Mouse (Mus musculus) lung, adult 18-20 months (tissue): Measurements from ENCODE around the gene Cnih1.
"Not testable (repeated sequence)": the region's sequence is repeated elsewhere in the genome, so short reads cannot be mapped to it uniquely, and the experiment has no call there.

Experiments
- DNase-seq, 2 experiments: peaks; one replicate each; pipeline ENCODE4 v3.0.0; 2022; ENCODE audit warnings: mixed read lengths in 2 of 2

The Cnih1 gene

GRCm38 (mm10) chr14:46787787-46788504, at the start of gene Cnih1:
Cnih1 (minus strand) TSS chr14:46788411.
- DNase-seq, result peak; percentile 88 to 91

DNA sequence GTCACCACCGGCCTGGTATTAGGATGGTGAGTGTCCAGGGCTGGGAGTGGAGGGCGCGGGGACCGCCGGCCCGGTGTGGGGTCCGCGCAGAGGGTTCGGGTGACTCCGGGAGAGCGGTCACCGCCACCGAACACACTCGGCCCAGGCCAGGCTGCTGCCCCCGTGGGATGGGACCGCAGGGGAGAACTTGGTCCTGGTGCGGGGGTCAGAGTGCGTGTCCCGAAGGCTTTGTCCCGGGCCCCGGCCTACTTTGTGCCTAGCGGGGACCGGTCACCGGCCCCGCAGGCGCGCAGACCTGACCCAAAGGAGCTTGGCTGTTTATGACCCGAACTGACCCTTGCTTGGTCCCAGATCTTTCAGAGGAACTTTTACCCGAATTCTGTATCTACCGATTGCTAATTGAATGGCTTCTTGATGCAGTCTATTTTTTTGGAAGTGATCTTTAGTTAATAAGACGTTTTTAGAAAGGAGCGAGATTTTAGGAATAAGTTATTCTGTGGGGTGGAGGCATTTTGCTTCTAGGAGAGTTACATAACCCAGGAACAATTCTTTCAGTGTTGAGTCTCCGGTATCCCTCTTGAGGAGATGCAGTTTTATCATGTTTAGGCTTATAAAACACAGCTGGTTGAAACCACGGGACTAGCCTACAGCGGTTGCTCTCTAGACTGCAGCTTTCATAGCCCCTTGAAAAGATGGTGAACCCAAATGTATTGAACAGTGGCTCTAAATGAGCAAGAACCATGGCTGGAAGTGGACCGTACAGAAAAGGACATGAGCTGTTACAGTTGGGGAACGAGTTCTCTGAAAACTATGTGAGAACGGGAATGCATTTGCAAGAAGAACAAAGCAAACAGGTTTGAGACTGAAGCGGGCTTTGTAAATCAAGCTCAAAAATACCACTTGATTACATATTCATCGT, 44.4 kb upstream of the Cnih1 start:
- DNase-seq, result no peak

DNA sequence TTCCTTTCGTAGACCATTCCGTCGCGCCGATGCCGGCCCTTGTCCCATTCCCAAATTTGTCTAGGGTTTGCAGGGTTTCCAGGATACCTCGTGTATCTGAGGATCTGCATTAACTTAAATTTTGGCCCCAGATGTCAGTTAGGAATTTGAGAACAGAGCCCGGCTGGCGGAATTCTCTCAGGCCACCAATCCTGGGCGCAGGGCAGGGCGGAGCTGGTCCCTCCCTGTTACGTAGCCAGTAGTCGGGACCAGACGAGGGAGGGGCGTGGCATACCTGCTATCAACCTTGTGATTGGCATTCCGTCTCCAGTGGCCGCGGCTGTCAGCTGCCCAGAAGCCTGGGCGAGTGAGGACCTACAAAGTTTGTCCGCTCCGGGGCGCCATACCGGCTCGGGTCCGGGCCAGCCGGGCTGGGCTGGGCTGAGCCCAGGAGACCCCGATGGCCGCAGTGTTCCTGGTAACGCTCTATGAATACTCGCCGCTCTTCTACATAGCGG, 43.7 kb upstream of the Cnih1 start, which contains the start of gene Cgrrf1:
Gene Cgrrf1, plus strand, starts transcription at position 289 of the 497 bp plus-strand sequence.
- peak; percentile 98 to 99 for DNase-seq

DNA sequence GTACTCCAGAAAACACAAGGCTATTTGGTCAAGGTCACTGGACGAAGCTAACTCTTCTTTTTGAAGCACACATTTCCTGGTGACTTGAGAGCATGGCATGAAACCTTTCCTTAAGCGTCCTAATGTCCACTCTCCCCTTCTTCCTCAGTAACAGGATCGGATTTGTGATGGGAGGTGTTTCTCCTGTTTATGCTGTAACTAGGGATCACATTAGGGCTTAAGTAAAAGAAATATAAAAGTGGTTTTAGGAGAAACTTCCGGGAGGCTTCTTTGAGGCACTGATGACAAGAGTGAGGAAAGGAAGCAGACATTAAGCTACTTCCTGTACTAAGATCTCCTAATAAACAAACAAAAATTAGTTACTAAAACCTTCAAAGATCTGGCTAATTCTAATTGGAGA, 43.1 kb upstream of the Cnih1 start:
- no peak for DNase-seq

- no peak for DNase-seq
These were observed 39.2 kb upstream of the Cnih1 start for GRCm38 (mm10) chr14:46827430-46827829.

DNA sequence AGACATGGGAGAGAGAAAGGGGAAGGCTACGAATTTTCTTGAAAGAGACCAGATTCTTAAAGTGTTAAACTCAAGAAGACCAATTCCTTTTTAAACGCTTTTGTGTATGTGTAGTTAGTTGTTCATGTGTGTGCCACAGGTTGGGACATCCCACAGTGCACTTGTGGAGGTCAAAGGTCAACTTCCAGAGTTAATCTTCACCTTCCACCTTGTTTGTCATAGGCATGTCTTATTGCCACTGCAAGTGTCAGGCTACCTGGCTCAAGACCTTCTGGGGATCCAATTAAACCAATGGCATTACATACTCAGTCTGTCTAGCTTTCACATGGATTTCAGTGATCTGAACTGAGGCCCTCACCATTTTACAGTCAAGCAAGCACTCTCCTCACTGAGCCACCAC, 35.8 kb upstream of the Cnih1 start:
- no peak for DNase-seq

DNA sequence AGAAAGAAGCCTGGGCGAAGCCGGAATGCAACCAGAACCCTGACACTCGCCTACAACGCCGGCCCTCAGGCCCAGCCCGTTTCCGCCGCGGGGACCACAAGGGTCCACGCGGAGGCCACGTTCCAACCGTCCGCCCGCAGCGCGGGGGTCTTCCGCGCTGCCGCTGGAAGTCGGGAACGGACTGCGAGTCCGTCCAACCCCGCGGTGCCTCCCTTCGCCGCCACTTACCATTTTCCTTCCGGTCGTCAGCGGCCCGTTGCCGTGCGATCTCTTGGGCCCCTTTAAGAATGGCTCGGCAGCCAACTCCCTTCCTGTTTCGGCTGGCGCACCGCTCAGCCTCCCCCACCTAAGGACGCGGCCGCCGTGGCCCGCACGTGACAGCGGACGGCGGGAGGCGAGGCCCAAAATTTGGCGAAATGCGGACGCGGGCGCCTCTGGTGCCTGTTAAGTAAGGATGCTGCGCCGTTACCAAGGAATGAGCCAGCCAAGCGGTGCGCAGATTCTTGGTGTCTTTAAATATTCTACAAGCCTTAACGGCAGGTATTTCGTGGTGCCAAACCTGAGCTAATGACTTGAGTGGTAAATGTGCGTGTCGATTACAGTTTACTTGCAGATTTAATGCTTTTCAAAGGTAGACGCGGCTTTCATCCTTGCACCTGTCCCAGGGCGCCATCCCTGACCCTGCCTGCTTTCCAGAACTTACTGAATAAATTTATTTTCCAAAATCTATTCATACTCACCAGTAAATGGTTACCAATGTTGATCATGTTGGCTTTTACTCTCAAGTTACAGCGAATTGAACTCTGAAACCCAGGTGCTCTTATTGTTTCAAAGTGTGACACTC, 33.9 kb upstream of the Cnih1 start, which contains the start of gene Gmfb:
Gene Gmfb, minus strand, starts transcription at position 370 of the 844 bp plus-strand sequence.
- peak; percentile 96 for DNase-seq

DNA sequence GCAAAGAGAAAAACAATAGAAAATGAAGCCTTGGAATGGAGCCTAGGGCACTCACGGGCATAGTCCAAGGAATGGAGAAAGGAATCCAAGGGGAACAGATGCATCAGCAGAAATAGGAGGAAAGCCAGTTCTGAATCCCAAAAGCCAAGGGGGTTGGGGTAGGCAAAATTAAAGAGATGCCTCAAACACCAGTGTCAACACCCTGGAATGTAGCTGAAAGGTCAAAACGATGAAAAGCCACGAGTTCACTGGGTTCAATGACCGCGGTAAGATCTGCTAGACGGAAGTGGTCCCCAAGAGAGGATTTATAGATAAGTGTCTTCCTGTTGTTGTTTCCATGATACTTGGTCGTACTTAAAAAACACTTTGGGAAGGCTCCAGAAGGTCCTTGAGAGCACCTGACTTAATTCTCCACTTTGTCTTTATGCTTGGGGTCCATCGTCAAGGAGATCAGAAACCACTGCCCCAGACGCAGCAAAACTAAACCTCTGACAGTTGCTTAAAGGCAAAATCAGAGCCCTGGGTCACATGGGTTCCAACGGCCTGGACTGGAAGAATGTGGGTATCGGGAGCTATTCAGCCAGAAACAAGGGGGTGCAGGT, 33.2 kb upstream of the Cnih1 start:
- DNase-seq, result peak in 1 of 2 experiments; percentile 29

GRCm38 (mm10) chr14:46819961-46820360, 31.8 kb upstream of the Cnih1 start:
- not testable (repeated sequence) for DNase-seq

DNA sequence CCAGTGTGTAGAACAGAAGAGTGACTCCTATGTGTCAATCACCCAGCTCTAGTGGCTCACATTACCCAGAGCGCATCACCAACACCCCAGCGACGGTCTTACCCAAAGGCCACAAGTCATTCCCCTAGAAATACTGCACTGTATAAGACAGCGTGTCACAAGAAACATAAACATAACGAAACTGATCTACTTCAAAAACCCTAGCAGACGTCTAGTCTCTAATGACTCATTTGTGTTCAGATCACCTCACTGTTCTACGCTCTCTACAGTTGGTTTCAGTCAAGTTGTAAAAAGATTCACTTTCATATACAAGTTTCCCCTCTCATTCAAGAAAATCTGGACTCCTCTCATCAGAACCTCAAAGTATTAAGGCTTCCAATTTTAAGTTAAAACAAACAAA, 30.5 kb upstream of the Cnih1 start:
- DNase-seq, result no peak

DNA sequence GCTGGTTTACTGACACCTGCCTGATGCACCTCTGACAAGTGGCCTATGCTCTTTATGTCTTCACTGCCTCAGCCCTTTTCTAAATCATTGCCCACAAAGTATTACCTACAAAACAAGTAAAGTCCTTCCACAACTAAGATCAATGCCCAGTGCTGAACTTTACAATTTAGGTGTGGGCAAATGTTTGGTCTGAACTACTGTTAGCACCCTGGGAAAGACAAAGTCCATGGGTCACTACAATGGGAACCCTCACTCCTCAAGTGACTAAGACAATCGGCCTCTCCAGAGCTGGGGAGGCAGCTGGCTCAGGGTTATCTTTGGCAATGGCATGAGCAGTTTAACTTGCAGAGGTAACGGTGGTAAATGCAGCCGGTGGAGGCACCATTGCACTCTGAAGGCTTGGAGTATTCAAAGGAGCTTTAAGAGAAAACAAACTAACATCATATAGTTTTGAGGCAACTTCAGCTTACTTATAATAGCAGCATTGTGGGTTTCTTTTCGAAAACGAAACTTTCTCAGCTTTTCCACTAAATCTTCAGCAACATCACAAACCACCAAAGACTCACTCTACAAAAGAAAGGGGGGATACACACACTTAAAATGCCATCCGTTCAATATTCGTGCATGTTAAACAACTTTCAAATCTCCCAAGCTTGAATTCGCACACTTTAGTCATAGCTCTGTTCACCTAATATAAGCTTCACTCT, 28.9 kb upstream of the Cnih1 start:
- no peak for DNase-seq

DNA sequence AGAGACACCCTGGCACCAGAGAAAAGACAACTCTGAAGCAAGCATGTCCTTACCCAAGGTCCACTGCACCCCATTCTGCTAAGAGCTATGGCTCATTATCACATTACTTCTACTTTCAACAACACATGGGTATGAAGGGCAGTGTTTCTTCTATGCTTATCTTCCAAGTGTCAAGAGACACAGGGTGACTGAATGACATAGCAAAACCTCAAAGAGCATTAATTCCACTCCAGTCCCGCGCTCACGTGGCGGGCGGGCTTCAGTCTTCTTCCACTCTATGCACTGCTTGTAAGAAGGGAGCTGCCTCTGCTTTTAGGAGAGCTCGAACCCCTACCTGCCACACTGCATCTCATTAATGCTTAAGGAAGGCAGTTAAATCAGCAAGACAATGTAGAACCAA, 27.4 kb upstream of the Cnih1 start:
- no peak for DNase-seq

DNA sequence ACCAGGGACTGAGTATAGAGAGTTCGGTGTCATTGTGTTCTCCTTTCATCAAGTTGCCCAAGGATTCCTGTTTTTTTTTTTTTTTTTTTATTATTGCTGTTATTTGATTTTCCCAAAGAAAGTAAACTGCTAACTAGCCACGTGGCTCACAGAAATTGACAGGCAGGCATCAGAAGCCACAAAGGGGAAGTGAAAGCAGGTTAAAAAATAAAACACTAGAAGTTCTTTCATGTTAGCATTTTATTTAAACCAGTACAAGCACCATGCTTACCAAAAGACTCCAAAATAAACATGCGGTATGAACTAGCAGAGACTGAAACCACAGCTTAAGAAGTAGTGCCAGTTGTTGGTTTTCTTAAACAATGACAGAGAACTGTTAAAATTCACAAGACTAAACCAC, 19.7 kb upstream of the Cnih1 start:
- DNase-seq, result no peak

DNA sequence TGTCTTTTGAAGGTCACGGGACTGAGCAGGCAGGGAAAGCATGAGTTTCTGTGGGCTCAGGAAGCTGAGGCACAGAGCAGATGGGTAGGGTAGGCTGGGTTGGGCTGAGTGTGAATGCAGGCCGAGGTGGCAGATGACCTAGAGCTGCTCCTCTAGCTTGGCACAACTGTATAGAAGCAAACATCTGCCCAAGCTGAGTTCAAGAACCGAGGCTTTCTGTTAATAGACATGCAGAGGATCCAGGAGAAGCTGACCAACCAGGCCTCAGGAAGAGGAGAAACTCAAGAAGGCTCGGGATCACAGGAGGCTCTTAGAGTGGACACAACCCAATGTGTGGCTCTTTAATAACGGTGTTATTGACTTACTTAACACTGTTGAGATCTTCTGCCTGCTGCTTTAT, 18.0 kb upstream of the Cnih1 start:
- DNase-seq, result no peak

- no peak for DNase-seq
These were observed 15.6 kb upstream of the Cnih1 start for GRCm38 (mm10) chr14:46803791-46804190.

- no peak for DNase-seq
These were observed 15.0 kb upstream of the Cnih1 start for GRCm38 (mm10) chr14:46803259-46803658.

DNA sequence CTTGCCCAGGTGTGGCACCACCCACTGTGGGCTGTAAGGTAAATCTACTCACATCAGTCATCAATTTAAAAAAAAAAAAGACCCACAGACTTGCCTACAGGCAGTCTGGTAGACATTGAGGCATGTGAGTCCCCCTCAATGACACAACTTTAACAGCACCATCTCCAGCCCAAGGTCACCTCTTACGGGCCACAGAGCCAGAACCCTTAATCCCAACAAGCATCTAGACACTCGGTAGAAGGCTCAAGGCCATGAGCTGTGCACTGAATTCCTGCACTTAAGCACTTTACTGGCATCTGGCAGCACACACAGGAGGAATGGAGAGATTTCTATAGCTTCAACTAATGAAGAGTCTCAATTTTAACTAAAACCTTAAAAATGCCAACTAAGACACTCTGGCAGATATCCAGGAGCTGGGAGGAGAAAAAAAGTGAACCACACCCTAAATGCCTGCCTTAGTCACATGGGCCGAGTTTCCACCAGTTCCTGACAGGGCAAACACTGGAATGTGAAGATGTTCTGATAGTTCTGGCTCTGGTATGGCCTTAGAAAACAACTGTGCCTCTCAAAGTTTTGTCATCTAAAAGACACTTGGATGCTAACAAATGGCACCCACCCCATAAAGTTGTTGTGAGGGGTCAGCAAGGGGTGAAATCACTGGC, 12.6 kb upstream of the Cnih1 start:
- DNase-seq, result peak in 1 of 2 experiments; percentile 33

DNA sequence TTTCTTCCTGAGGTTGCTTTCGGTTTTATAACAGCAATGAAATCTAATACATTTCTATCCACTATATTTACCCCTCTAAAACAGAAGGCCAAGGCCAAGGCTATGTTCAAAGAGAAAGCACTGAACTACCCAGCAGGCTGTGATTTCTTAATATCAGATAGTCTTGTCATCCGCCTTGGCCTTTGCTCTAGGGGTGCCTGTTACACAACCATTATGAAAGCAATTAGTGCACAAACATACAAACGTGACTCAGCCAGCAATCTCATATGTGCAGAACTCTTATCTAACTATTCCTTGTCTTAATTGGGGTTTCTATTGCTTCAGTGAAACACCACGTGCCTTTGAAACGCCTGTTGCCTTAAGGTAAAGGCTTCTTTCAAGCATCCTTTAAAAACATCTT, 5.9 kb upstream of the Cnih1 start:
- peak; percentile 18 to 47 for DNase-seq

DNA sequence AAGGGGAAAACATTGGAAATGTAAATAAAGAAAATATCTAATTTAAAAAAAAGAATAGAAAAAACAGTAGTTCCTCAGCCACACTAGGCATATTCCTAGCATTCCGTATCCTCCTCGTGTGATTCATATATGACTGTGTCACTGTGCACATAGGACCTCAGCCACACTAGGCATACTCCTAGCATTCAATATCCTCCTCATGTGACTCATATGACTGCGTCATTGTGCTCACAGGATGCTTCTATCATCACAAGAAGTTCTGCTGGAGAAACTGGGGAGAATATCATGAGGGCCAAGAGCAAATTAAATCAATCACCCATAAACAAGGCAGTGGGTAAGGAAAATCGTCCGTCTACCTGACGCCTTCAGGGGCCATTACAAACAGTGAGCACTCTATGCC, 2.5 kb upstream of the Cnih1 start:
- no peak for DNase-seq

DNA sequence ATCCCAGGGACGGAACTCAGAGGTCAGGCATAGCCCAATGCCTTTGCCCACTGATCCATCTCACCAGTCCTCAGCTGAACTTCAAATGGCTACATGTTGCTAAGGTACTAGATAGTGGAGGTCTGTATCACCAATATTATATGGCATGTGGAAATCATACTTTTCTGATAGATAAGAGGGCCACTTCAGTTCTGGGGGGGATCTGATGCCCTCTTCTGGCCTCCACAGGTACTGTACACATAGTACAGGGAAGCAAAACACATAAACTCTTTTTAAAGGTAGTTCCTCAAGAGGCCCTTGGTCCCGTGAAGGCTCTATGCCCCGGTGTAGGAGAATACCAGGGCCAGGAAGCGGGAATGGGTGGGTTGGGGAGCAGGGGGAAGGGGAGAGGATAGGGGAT, 2.1 kb upstream of the Cnih1 start:
- DNase-seq, result no peak

GRCm38 (mm10) chr14:46788505-46788901, 292 bp upstream of the Cnih1 start:
- no peak for DNase-seq
